Mouse (Mus musculus) intestine, embryonic 15.5 days (tissue): Measurements from ENCODE around the gene Chst3. TPM values are rescaled to one million over a fixed set of nuclear protein-coding genes. Genes with fewer than 3 reads are reported as not detected.
A peak's percentile ranks its signal among the peaks of the same experiment; 100 is the strongest.
"Not testable (repeated sequence)": the region's sequence is repeated elsewhere in the genome, so short reads cannot be mapped to it uniquely, and the experiment has no call there.

Source experiments
- ATAC-seq: fragments of 200-750 bp; cut with Nextera tagmentation; 2 replicates; pipeline ENCODE4 v1.8.0; 2017; ENCODE audit warnings: moderate TSS enrichment, moderate library complexity
- H3K27ac ChIP-seq: fragments of 300-500 bp; sonication (generic); 2 replicates; pipeline ENCODE4 v1.5.1; 2015; ENCODE audit warnings: mild to moderate bottlenecking, inconsistent platforms
- H3K27me3 ChIP-seq: fragments of 300-500 bp; sonication (generic); replicated peaks from 2 replicates; pipeline ENCODE4 v1.6.1; 2015; ENCODE audit warnings: inconsistent platforms
- H3K36me3 ChIP-seq: fragments of 300-500 bp; sonication (generic); 2 replicates; pipeline ENCODE4 v1.6.1; 2015; ENCODE audit warnings: inconsistent platforms
- H3K4me1 ChIP-seq: fragments of 300-500 bp; sonication (generic); replicated peaks from 2 replicates; pipeline ENCODE4 v1.6.1; 2015; ENCODE audit warnings: inconsistent platforms
- H3K4me2 ChIP-seq: fragments of 300-500 bp; sonication (generic); replicated peaks from 2 replicates; pipeline ENCODE4 v1.6.1; 2015; ENCODE audit warnings: mild to moderate bottlenecking, inconsistent platforms
- H3K4me3 ChIP-seq: fragments of 300-500 bp; sonication (generic); replicated peaks from 2 replicates; pipeline ENCODE4 v1.5.1; 2015; ENCODE audit warnings: inconsistent platforms
- H3K9ac ChIP-seq: fragments of 300-500 bp; sonication (generic); 2 replicates; pipeline ENCODE4 v1.6.1; 2015; ENCODE audit warnings: inconsistent platforms
- H3K9me3 ChIP-seq: fragments of 300-500 bp; sonication (generic); 2 replicates; pipeline ENCODE4 v1.6.1; 2016; ENCODE audit warnings: inconsistent platforms
- WGBS: fragments of 180-500 bp; shearing (Covaris S2); methylation state at CpG from one replicate; pipeline ENCODE4 v1.1.7; 2015; 5-methylcytosine and 5-hydroxymethylcytosine counted together
- polyA plus RNA-seq: library from polyadenylated mRNA; unstranded; fragments of >200 nt; fragmentation: Nextera tagmentation; extraction: Ambion mirVana; gene quantifications from 2 replicates; pipeline ENCODE4 v1.2.1, GENCODE M21; 2015

Gene Chst3
- polyA plus RNA-seq, 1 experiment from 2014 or later, result 1.9 TPM

- no peak for ATAC-seq
- 86% methylated on average over 13 of the region's 13 CpGs for WGBS
- Histone ChIP-seq H3K9me3 (no peaks in the 10 kb centered on the region), H3K4me1 (0 out of 2 replicates have a peak, but pooled peaks cover 3% of the 10 kb centered on the region), H3K27me3 (no peaks in the 10 kb centered on the region), H3K36me3 (no peaks in the 10 kb centered on the region), H3K9ac (no peak overlapping the region), H3K4me3 (no peak overlapping the region), H3K4me2 (no peak overlapping the region), H3K27ac (no peak overlapping the region)
These were observed 31.4 kb upstream of the Chst3 start for GRCm38 (mm10) chr10:60250426-60250965.

GRCm38 (mm10) chr10:60248345-60248744 is 29.3 kb upstream of the Chst3 start:
- H3K4me3 ChIP-seq, H3K27ac ChIP-seq, H3K9ac ChIP-seq, H3K4me1 ChIP-seq, ATAC-seq, H3K9me3 ChIP-seq, H3K36me3 ChIP-seq, H3K27me3 ChIP-seq, H3K4me2 ChIP-seq: not testable (repeated sequence)
- WGBS, result 82% methylated on average over 3 of the region's 3 CpGs

- Histone ChIP-seq H3K9ac (no peak overlapping the region), H3K4me3 (no peak overlapping the region), H3K27me3 (no peaks in the 10 kb centered on the region), H3K27ac (no peak overlapping the region), H3K4me2 (no peak overlapping the region), H3K36me3 (no peaks in the 10 kb centered on the region), H3K4me1 (0 out of 2 replicates have a peak, but pooled peaks cover 2% of the 10 kb centered on the region), H3K9me3 (no peaks in the 10 kb centered on the region)
- 45% methylated on average over 5 of the region's 5 CpGs for WGBS
- ATAC-seq, result no peak
These were observed 27.5 kb upstream of the Chst3 start for GRCm38 (mm10) chr10:60246519-60246918.

GRCm38 (mm10) chr10:60245635-60246034 is 26.6 kb upstream of the Chst3 start:
- Histone ChIP-seq H3K4me1 (0 out of 2 replicates have a peak, but pooled peaks cover 2% of the 10 kb centered on the region), H3K9ac (no peak overlapping the region), H3K27ac (no peak overlapping the region), H3K9me3 (no peaks in the 10 kb centered on the region), H3K4me2 (no peak overlapping the region), H3K36me3 (no peaks in the 10 kb centered on the region), H3K27me3 (no peaks in the 10 kb centered on the region), H3K4me3 (no peak overlapping the region)
- 0 out of 2 replicates have a peak, but pooled peaks have one; percentile 19 for ATAC-seq
- 84% methylated on average over 7 of the region's 7 CpGs for WGBS

- Histone ChIP-seq H3K4me1 (0 out of 2 replicates have a peak, but pooled peaks cover 2% of the 10 kb centered on the region), H3K4me2 (no peak overlapping the region), H3K36me3 (no peaks in the 10 kb centered on the region), H3K27ac (no peak overlapping the region), H3K9me3 (no peaks in the 10 kb centered on the region), H3K4me3 (no peak overlapping the region), H3K9ac (no peak overlapping the region), H3K27me3 (no peaks in the 10 kb centered on the region)
- ATAC-seq, result peak; percentile 84
- WGBS, result 3% methylated on average over 8 of the region's 8 CpGs
These were observed 26.0 kb upstream of the Chst3 start for GRCm38 (mm10) chr10:60245041-60245440.

- Histone ChIP-seq H3K27ac (no peak overlapping the region), H3K4me2 (no peak overlapping the region), H3K27me3 (no peaks in the 10 kb centered on the region), H3K9ac (no peak overlapping the region), H3K4me3 (no peak overlapping the region), H3K9me3 (no peaks in the 10 kb centered on the region), H3K36me3 (no peaks in the 10 kb centered on the region), H3K4me1 (0 out of 2 replicates have a peak, but pooled peaks cover 2% of the 10 kb centered on the region)
- ATAC-seq, result no peak
- 78% methylated on average over 5 of the region's 5 CpGs for WGBS
These were observed 24.9 kb upstream of the Chst3 start for GRCm38 (mm10) chr10:60243941-60244340.

- no peak overlapping the region for H3K4me3 ChIP-seq
- no peaks in the 10 kb centered on the region for H3K36me3 ChIP-seq
- H3K9me3 ChIP-seq, result no peaks in the 10 kb centered on the region
- H3K27ac ChIP-seq, result no peak overlapping the region
- 94% methylated on average over 6 of the region's 6 CpGs for WGBS
- no peak overlapping the region for H3K9ac ChIP-seq
- ATAC-seq, result no peak
- H3K4me2 ChIP-seq, result no peak overlapping the region
- H3K27me3 ChIP-seq, result no peaks in the 10 kb centered on the region
- H3K4me1 ChIP-seq, result 0 out of 2 replicates have a peak, but pooled peaks cover 2% of the 10 kb centered on the region
These were observed 21.4 kb upstream of the Chst3 start for GRCm38 (mm10) chr10:60240416-60240815.

- Histone ChIP-seq H3K9ac (no peak overlapping the region), H3K36me3 (no peaks in the 10 kb centered on the region), H3K4me3 (no peak overlapping the region), H3K27me3 (no peaks in the 10 kb centered on the region), H3K27ac (no peak overlapping the region), H3K4me2 (no peak overlapping the region), H3K9me3 (no peaks in the 10 kb centered on the region), H3K4me1 (no peaks in the 10 kb centered on the region)
- no peak for ATAC-seq
- WGBS, result 69% methylated on average over 10 of the region's 10 CpGs
These were observed 18.6 kb upstream of the Chst3 start for GRCm38 (mm10) chr10:60237475-60238154.

- WGBS, result 96% methylated on average over 6 of the region's 6 CpGs
These were observed 16.8 kb upstream of the Chst3 start for GRCm38 (mm10) chr10:60235876-60236275.

GRCm38 (mm10) chr10:60234006-60234405 is 14.9 kb upstream of the Chst3 start:
- no peaks in the 10 kb centered on the region for H3K9me3 ChIP-seq
- H3K4me3 ChIP-seq, result no peak overlapping the region
- no peak overlapping the region for H3K4me2 ChIP-seq
- no peaks in the 10 kb centered on the region for H3K4me1 ChIP-seq
- H3K9ac ChIP-seq, result no peak overlapping the region
- WGBS, result 78% methylated on average over 9 of the region's 9 CpGs
- H3K36me3 ChIP-seq, result no peaks in the 10 kb centered on the region
- ATAC-seq, result no peak
- H3K27me3 ChIP-seq, result no peaks in the 10 kb centered on the region
- H3K27ac ChIP-seq, result no peak overlapping the region

More at GRCm38 (mm10) chr10:60235876-60236275, 16.8 kb upstream of the Chst3 start:
- ATAC-seq, H3K9me3 ChIP-seq, H3K27me3 ChIP-seq, H3K4me2 ChIP-seq, H3K4me1 ChIP-seq, H3K4me3 ChIP-seq, H3K9ac ChIP-seq, H3K27ac ChIP-seq, H3K36me3 ChIP-seq: not testable (repeated sequence)

- no peak for ATAC-seq
- no peak overlapping the region for H3K9ac ChIP-seq
- H3K36me3 ChIP-seq, result no peaks in the 10 kb centered on the region
- H3K4me3 ChIP-seq, result no peak overlapping the region
- WGBS, result 64% methylated on average over 6 of the region's 6 CpGs
- H3K27me3 ChIP-seq, result no peaks in the 10 kb centered on the region
- no peak overlapping the region for H3K27ac ChIP-seq
- no peaks in the 10 kb centered on the region for H3K9me3 ChIP-seq
- no peak overlapping the region for H3K4me2 ChIP-seq
- no peaks in the 10 kb centered on the region for H3K4me1 ChIP-seq
These were observed 11.4 kb upstream of the Chst3 start for GRCm38 (mm10) chr10:60230321-60231088.

GRCm38 (mm10) chr10:60229113-60229512 is 10.1 kb upstream of the Chst3 start:
- H3K9ac ChIP-seq, result no peak overlapping the region
- H3K27me3 ChIP-seq, result no peaks in the 10 kb centered on the region
- no peak overlapping the region for H3K4me2 ChIP-seq
- H3K36me3 ChIP-seq, result no peaks in the 10 kb centered on the region
- no peaks in the 10 kb centered on the region for H3K4me1 ChIP-seq
- H3K9me3 ChIP-seq, result no peaks in the 10 kb centered on the region
- 87% methylated on average over 6 of the region's 6 CpGs for WGBS
- H3K27ac ChIP-seq, result no peak overlapping the region
- H3K4me3 ChIP-seq, result no peak overlapping the region
- ATAC-seq, result no peak
